Mouse (Mus musculus): ENCODE measurements at regions not wholly inside any gene's neighbourhood (a gene's known extent, or its start where the extent isn't known, plus 50 kb on each side); places are given as distances from the start of the nearest gene placed in this dataset.
A peak's percentile ranks its signal among the peaks of the same experiment; 100 is the strongest.

- no peak for DNase-seq
Measured at GRCm38 (mm10) chr4:56619054-56619453, 120.8 kb upstream of the Gm26657 start.

GRCm38 (mm10) chr4:56618433-56618832, 121.4 kb upstream of the Gm26657 start:
- no peak for DNase-seq

- DNase-seq = no peak
Measured at GRCm38 (mm10) chr4:56617661-56618360, 122.1 kb upstream of the Gm26657 start.

GRCm38 (mm10) chr4:56612325-56612724, 127.5 kb upstream of the Gm26657 start:
- DNase-seq = no peak

- no peak for DNase-seq
Measured at GRCm38 (mm10) chr4:56611751-56612150, 128.1 kb upstream of the Gm26657 start.

GRCm38 (mm10) chr4:56610273-56610672, 129.6 kb upstream of the Gm26657 start:
- no peak for DNase-seq

- no peak for DNase-seq
Measured at GRCm38 (mm10) chr4:56608701-56609100, 131.2 kb upstream of the Gm26657 start.

GRCm38 (mm10) chr4:56598398-56598797, 141.5 kb upstream of the Gm26657 start:
- no peak for DNase-seq

GRCm38 (mm10) chr4:56597931-56598330, 141.9 kb upstream of the Gm26657 start:
- no peak for DNase-seq

- DNase-seq = no peak
Measured at GRCm38 (mm10) chr4:56582405-56582804, 157.5 kb upstream of the Gm26657 start.

- no peak for DNase-seq
Measured at GRCm38 (mm10) chr4:56576837-56577548, 162.9 kb upstream of the Gm26657 start.

GRCm38 (mm10) chr4:56552126-56552525, 187.7 kb upstream of the Gm26657 start:
- DNase-seq = no peak

GRCm38 (mm10) chr4:56533344-56533985, 206.4 kb upstream of the Gm26657 start:
- DNase-seq = no peak

GRCm38 (mm10) chr4:56532921-56533320, 206.9 kb upstream of the Gm26657 start:
- no peak for DNase-seq

- DNase-seq = no peak
Measured at GRCm38 (mm10) chr4:56528571-56528970, 211.3 kb upstream of the Gm26657 start.

- no peak for DNase-seq
Measured at GRCm38 (mm10) chr4:56524430-56524985, 215.4 kb upstream of the Gm26657 start.

- DNase-seq = no peak
Measured at GRCm38 (mm10) chr4:56507770-56508169, 232.1 kb upstream of the Gm26657 start.

- no peak for DNase-seq
Measured at GRCm38 (mm10) chr4:56506786-56507185, 233.1 kb upstream of the Gm26657 start.

GRCm38 (mm10) chr4:56506067-56506466, 233.8 kb upstream of the Gm26657 start:
- no peak for DNase-seq

- DNase-seq = peak; percentile 32 to 38
Measured at GRCm38 (mm10) chr4:56492537-56493221, 247.2 kb upstream of the Gm26657 start.

- DNase-seq = no peak
Measured at GRCm38 (mm10) chr4:56489361-56489760, 250.5 kb upstream of the Gm26657 start.

- DNase-seq = no peak
Measured at GRCm38 (mm10) chr4:56483708-56484107, 256.2 kb upstream of the Gm26657 start.

- no peak for DNase-seq
Measured at GRCm38 (mm10) chr4:56456788-56457187, 283.1 kb upstream of the Gm26657 start.

Measured in kidney, adult 8-10 months (tissue).